Mouse (Mus musculus) spleen, adult 2 months (tissue): Measurements from ENCODE around the gene Gpc6.

Source experiments
- CTCF ChIP-seq: fragments of 200-500 bp; IDR thresholded peaks from 2 replicates; pipeline ENCODE4 v1.5.1; 2011; ENCODE audit warnings: mild to moderate bottlenecking, inconsistent platforms; ENCODE audit not compliant: insufficient read depth, insufficient read length, insufficient replicate concordance; ENCODE audit errors: extremely low read depth
- POLR2A ChIP-seq: fragments of 200-500 bp; IDR thresholded peaks from 2 replicates; pipeline ENCODE4 v1.6.1; 2011; ENCODE audit warnings: low read depth, low read length, inconsistent platforms

- TF ChIP-seq CTCF (no peak), POLR2A (no peak)
Measured at GRCm38 (mm10) chr14:117664796-117665195, 739.7 kb downstream of the Gpc6 start.
